Mouse (Mus musculus) thymus, adult 2 months (tissue): ENCODE measurements around the gene Tex101.
"Not testable (repeated sequence)": the region's sequence is repeated elsewhere in the genome, so short reads cannot be mapped to it uniquely, and the experiment has no call there.

Source experiments
- CTCF ChIP-seq: fragments of 200-500 bp; IDR thresholded peaks from 2 replicates; pipeline ENCODE4 v1.5.1; 2012; ENCODE audit warnings: mild to moderate bottlenecking, control low read depth, low read length, moderate library complexity, borderline replicate concordance; ENCODE audit not compliant: control insufficient read depth, poor library complexity, insufficient read depth; ENCODE audit errors: extremely low read depth
- POLR2A ChIP-seq: fragments of 200-500 bp; IDR thresholded peaks from 2 replicates; pipeline ENCODE4 v1.6.1; 2012; ENCODE audit warnings: mild to moderate bottlenecking, low read length, control low read depth, moderate library complexity; ENCODE audit not compliant: control insufficient read depth, poor library complexity, insufficient read depth; ENCODE audit errors: extremely low read depth

DNA sequence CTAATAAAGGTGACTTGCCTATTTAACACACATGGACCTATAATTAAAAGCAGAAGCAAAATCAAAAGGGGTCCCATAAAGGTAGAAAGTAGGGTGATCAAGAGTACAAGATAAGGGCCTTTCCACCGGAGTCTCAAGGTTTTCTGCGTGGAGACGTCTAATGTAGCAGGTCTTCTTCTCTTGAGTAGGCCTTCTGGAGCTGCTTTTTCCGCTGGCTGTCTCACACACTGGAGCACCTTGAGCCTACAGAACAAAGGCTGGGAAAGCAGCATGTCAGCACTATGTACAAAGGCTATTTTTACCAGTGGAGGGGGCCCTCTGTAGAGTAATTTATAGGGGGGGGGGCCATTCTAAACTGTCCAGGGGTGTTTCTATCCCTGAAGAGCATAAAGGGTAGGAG lies 21.4 kb upstream of the Tex101 start:
- not testable (repeated sequence) for TF ChIP-seq CTCF, POLR2A
